Mouse (Mus musculus): ENCODE results near the gene Ada.

- no peak for TF ChIP-seq CTCF (IDR thresholded peaks at IDR 0.05; ENCODE audit: extremely low read depth, insufficient read length, insufficient replicate concordance, low read depth, low read length)
- no peak for TF ChIP-seq POLR2A (IDR thresholded peaks at IDR 0.05; ENCODE audit: low read depth, low read length)
Observed at GRCm38 (mm10) chr2:163708321-163708720, 41.7 kb downstream of the Ada start.
